Mouse (Mus musculus) limb, embryonic 11.5 days (tissue): ENCODE results near the gene Cga. TPM values are rescaled to one million over a fixed set of nuclear protein-coding genes. Genes with fewer than 3 reads are reported as not detected.

Experiments
- ATAC-seq: fragments of 200-750 bp; cut with Nextera tagmentation; 2 replicates; pipeline ENCODE4 v1.8.0; 2017; ENCODE audit warnings: low read depth; ENCODE audit not compliant: insufficient number of reproducible peaks, low FRiP score, low TSS enrichment
- DNase-seq: peaks from one replicate; pipeline ENCODE4 v3.0.0-alpha.2; 2015; ENCODE audit warnings: low spot score
- H3K27ac ChIP-seq: fragments of 300-500 bp; sonication (generic); replicated peaks from 2 replicates; pipeline ENCODE4 v1.5.1; 2014; ENCODE audit warnings: low read depth, mild to moderate bottlenecking, low read length
- H3K27me3 ChIP-seq: fragments of 300-500 bp; sonication (generic); 2 replicates; pipeline ENCODE4 v1.6.1; 2014; ENCODE audit warnings: mild to moderate bottlenecking, low read length, mixed read lengths; ENCODE audit not compliant: control insufficient read depth, insufficient read depth
- H3K36me3 ChIP-seq: fragments of 300-500 bp; sonication (generic); 2 replicates; pipeline ENCODE4 v1.6.1; 2014; ENCODE audit warnings: mild to moderate bottlenecking, low read length, moderate library complexity, mixed read lengths; ENCODE audit not compliant: control insufficient read depth, insufficient read depth
- H3K4me1 ChIP-seq: fragments of 300-500 bp; sonication (generic); 2 replicates; pipeline ENCODE4 v1.6.1; 2014; ENCODE audit warnings: low read length, mixed read lengths; ENCODE audit not compliant: control insufficient read depth, insufficient read depth
- H3K4me2 ChIP-seq: fragments of 300-500 bp; sonication (generic); 2 replicates; pipeline ENCODE4 v1.6.1; 2014; ENCODE audit warnings: low read depth, mild to moderate bottlenecking, moderate library complexity; ENCODE audit not compliant: severe bottlenecking
- H3K4me3 ChIP-seq: fragments of 300-500 bp; sonication (generic); 2 replicates; pipeline ENCODE4 v1.5.1; 2014; ENCODE audit warnings: low read depth, low read length
- H3K9ac ChIP-seq: fragments of 300-500 bp; sonication (generic); 2 replicates; pipeline ENCODE4 v1.6.1; 2014; ENCODE audit warnings: mild to moderate bottlenecking, low read length
- H3K9me3 ChIP-seq: fragments of 300-500 bp; sonication (generic); 2 replicates; pipeline ENCODE4 v1.6.1; 2016; ENCODE audit warnings: low read length; ENCODE audit not compliant: control insufficient read depth
- WGBS: fragments of 180-500 bp; shearing (Covaris S2); extraction: QIAGEN DNeasy Blood & Tissue Kit; methylation state at CpG from one replicate; pipeline ENCODE4 v1.1.7; 2014; 5-methylcytosine and 5-hydroxymethylcytosine counted together
- polyA plus RNA-seq: library from polyadenylated mRNA; unstranded; fragments of >200 nt; fragmentation: Nextera tagmentation; extraction: Ambion mirVana; gene quantifications from 2 replicates; pipeline ENCODE4 v1.2.1, GENCODE M21; 2014

Gene Cga
- polyA plus RNA-seq, 1 experiment from 2014 or later: not detected

DNA sequence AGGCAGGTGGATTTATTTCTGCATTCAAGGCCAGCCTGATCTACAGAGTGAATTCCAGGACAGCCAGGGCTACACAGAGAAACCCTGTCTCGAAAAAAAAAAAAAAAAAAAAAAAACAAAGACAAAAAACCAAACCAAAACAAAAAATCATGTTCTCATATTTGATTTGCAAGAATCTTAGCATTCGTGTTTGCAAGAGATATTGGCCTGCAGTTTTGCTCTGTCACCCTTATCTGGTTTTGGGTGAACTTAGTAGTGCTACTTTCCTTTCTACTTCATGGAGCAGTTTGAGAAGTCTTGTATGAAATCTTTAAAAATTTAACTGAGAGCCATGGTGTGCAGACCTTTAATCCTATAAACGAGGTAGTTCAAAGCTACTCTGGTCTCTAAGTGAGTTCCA lies 23.8 kb upstream of the Cga start:
- H3K27me3 ChIP-seq: no peaks in the 10 kb centered on the region
- DNase-seq (no peak), ATAC-seq (no peak)
- no peak overlapping the region for H3K27ac ChIP-seq
- 93% methylated on average over 3 of the region's 3 CpGs for WGBS
- H3K36me3 ChIP-seq: no peaks in the 10 kb centered on the region
- H3K9ac ChIP-seq: no peak overlapping the region
- H3K9me3 ChIP-seq: no peaks in the 10 kb centered on the region
- H3K4me2 ChIP-seq: no peak overlapping the region
- H3K4me1 ChIP-seq: no peaks in the 10 kb centered on the region
- H3K4me3 ChIP-seq: no peak overlapping the region

- Histone ChIP-seq H3K4me1 (no peaks in the 10 kb centered on the region), H3K36me3 (no peaks in the 10 kb centered on the region), H3K27ac (no peak overlapping the region), H3K9me3 (no peaks in the 10 kb centered on the region), H3K4me3 (no peak overlapping the region), H3K4me2 (no peak overlapping the region), H3K9ac (no peak overlapping the region), H3K27me3 (no peaks in the 10 kb centered on the region)
- DNase-seq: no peak
- whole genome bisulfite sequencing: 90% methylated on average over 4 of the region's 4 CpGs
- ATAC-seq: no peak
Measured at GRCm38 (mm10) chr4:34872896-34873495, 20.6 kb upstream of the Cga start.

GRCm38 (mm10) chr4:34874234-34874633 lies 19.3 kb upstream of the Cga start:
- Histone ChIP-seq H3K27ac (no peak overlapping the region), H3K36me3 (no peaks in the 10 kb centered on the region), H3K4me2 (no peak overlapping the region), H3K4me3 (no peak overlapping the region), H3K9ac (no peak overlapping the region), H3K9me3 (no peaks in the 10 kb centered on the region), H3K4me1 (no peaks in the 10 kb centered on the region), H3K27me3 (no peaks in the 10 kb centered on the region)
- WGBS: 80% methylated on average over 1 of the region's 1 CpGs
- ATAC-seq (no peak), DNase-seq (no peak)

- no peaks in the 10 kb centered on the region for H3K9me3 ChIP-seq
- no peaks in the 10 kb centered on the region for H3K4me1 ChIP-seq
- peak overlapping the region; percentile 77 for H3K4me2 ChIP-seq
- WGBS: 89% methylated on average over 10 of the region's 10 CpGs
- H3K4me3 ChIP-seq: peak overlapping the region; percentile 85
- no peak overlapping the region for H3K9ac ChIP-seq
- ATAC-seq: no peak
- no peaks in the 10 kb centered on the region for H3K36me3 ChIP-seq
- no peaks in the 10 kb centered on the region for H3K27me3 ChIP-seq
- H3K27ac ChIP-seq: no peak overlapping the region
- DNase-seq: no peak
Measured at GRCm38 (mm10) chr4:34880921-34881650, 12.5 kb upstream of the Cga start.

GRCm38 (mm10) chr4:34881851-34882250 lies 11.7 kb upstream of the Cga start:
- peak overlapping the region; percentile 77 for H3K4me2 ChIP-seq
- WGBS: 25% methylated on average over 4 of the region's 4 CpGs
- H3K9ac ChIP-seq: peak overlapping the region; percentile 100
- no peaks in the 10 kb centered on the region for H3K9me3 ChIP-seq
- ATAC-seq: no peak
- H3K4me1 ChIP-seq: no peaks in the 10 kb centered on the region
- no peaks in the 10 kb centered on the region for H3K27me3 ChIP-seq
- H3K4me3 ChIP-seq: peak overlapping the region; percentile 85
- H3K27ac ChIP-seq: peak overlapping the region; percentile 97; the same call in 1 of the 2 replicates
- DNase-seq: no peak
- H3K36me3 ChIP-seq: no peaks in the 10 kb centered on the region

DNA sequence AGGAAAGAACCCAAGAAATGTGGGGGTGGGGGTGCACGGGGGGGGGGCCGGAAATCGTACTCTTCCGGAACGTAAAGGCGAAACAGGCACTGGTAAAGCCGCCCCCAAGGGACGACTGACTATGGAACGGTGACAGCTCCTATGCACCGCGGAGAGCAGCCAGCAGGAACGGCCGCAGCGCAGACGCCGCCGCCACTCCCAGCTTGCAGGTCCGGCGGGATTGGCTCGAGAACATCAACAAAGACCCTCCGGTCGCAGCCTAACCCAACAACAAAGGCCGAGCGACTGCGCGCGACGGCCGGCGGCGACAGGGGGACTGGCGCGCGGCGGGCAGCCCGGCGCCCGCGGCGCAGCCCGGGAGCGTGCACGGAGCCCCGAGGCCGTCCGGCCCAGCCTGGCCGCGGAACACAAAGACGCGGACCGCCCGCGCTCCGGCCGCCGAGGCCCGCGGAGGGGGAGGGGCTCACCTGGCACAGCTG lies 11.2 kb upstream of the Cga start:
- Histone ChIP-seq H3K36me3 (no peaks in the 10 kb centered on the region), H3K4me1 (no peaks in the 10 kb centered on the region), H3K4me2 (peak overlapping the region; percentile 77), H3K27me3 (no peaks in the 10 kb centered on the region), H3K9ac (peak overlapping the region; percentile 100), H3K4me3 (peak overlapping the region; percentile 85), H3K27ac (peak overlapping the region; percentile 97), H3K9me3 (no peaks in the 10 kb centered on the region)
- peak; percentile 72 for ATAC-seq
- WGBS: 0% methylated on average over 47 of the region's 58 CpGs
- peak; percentile 73 for DNase-seq

DNA sequence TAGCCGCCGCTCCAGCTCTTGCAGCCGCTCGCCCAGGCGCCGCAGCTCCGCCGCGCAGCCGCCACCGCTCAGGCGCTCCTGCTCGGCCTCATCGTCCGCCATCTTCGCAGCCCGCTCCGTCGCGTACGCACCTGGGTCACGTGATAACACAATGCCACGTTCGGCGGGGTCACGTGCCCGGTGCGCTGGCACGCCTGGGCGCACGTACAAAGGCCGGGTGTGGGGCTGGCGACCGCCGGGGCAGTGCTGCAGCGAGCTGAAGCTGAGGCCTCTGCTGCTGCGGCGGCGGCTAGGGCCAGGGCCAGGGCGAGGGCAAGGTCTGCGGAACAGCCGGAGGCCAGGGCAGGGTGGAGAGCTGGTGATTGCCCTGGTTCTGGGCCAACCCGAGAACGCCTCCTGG lies 10.8 kb upstream of the Cga start, which contains the start of gene Zfp292:
TSS of gene Zfp292 (minus strand) at position 143 of the 400 bp plus-strand sequence.
- peak; percentile 95 for DNase-seq
- WGBS: under 1% methylated on average over 44 of the region's 44 CpGs
- H3K4me2 ChIP-seq: peak within 1 kb of the TSS; percentile 77
- H3K4me1 ChIP-seq: no peaks in the 10 kb centered on the region
- H3K9ac ChIP-seq: peak within 1 kb of the TSS; percentile 100
- peak; percentile 95 for ATAC-seq
- no peaks in the 10 kb centered on the region for H3K36me3 ChIP-seq
- H3K9me3 ChIP-seq: no peaks in the 10 kb centered on the region
- H3K27me3 ChIP-seq: no peaks in the 10 kb centered on the region
- H3K27ac ChIP-seq: peak within 1 kb of the TSS; percentile 97
- peak within 1 kb of the TSS; percentile 85 for H3K4me3 ChIP-seq

DNA sequence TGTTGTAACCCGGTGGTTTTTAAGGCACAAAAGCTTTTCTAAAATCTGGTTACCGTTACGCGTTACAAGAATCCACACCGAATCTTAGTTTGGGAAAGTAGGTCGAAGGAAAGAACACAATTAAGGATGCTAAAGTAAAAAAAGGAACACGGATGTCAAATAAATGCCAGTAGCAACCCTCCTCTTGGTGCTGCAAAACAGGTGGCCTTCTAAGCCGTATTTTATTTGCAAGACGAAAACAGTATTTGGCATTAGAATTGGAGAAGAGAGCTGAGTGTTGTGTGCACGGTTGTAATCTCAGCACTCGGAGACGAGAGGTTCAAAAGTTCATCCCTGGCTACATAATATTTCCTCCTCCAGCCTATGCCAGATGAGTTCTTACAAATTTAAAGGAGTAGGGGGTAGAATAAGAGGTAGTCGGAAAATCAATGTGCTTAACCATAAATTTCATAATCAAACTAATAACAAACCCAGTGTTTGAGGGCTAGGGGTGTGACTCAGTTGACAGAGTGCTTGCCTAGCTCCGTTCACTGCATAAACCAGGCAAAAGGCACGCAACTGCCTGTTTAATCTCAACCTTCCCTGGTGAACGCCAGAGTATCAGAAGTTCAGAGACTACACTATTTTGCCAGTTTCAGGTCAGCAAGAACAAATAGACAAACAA lies 10.1 kb upstream of the Cga start:
- no peaks in the 10 kb centered on the region for H3K9me3 ChIP-seq
- H3K27ac ChIP-seq: peak overlapping the region; percentile 97; the same call in 1 of the 2 replicates
- H3K4me2 ChIP-seq: peak overlapping the region; percentile 77
- H3K4me1 ChIP-seq: no peaks in the 10 kb centered on the region
- H3K36me3 ChIP-seq: no peaks in the 10 kb centered on the region
- no peak for ATAC-seq
- peak overlapping the region; percentile 100 for H3K9ac ChIP-seq
- peaks cover 1% of the 10 kb centered on the region; the same call in 1 of the 2 replicates for H3K27me3 ChIP-seq
- no peak for DNase-seq
- H3K4me3 ChIP-seq: peak overlapping the region; percentile 85
- 39% methylated on average over 16 of the region's 16 CpGs for WGBS
